Mouse (Mus musculus) forebrain, embryonic 13.5 days (tissue): ENCODE data around the gene Ergic2. TPM values are rescaled to one million over a fixed set of nuclear protein-coding genes. Genes with fewer than 3 reads are reported as not detected.

Experiments
- polyA plus RNA-seq: library from polyadenylated mRNA; unstranded; fragments of >200 nt; fragmentation: Nextera tagmentation; extraction: Ambion mirVana; gene quantifications from 2 replicates; pipeline ENCODE4 v1.2.1, GENCODE M21; 2015

The Ergic2 gene
- polyA plus RNA-seq, 1 experiment from 2014 or later: 208 TPM

Other genes starting within 250 kb of the Ergic2 start
- gene Far2, start 165.1 kb downstream of the Ergic2 start, polyA plus RNA-seq: 5.7 and 6.2 TPM in 2 replicates
- gene Tmtc1, start 232.0 kb upstream of the Ergic2 start, polyA plus RNA-seq: 0.87 and 1.1 TPM in 2 replicates